Mouse (Mus musculus) myocyte (in vitro differentiated cells): ENCODE measurements at regions not wholly inside any gene's neighbourhood (a gene's known extent, or its start where the extent isn't known, plus 50 kb on each side); places are given as distances from the start of the nearest gene placed in this dataset.

ENCODE experiments used
- H3K27me3 ChIP-seq: one replicate; pipeline ENCODE4 v1.6.1; 2011; ENCODE audit not compliant: control insufficient read depth, insufficient read depth, insufficient read length
- H3K36me3 ChIP-seq: one replicate; pipeline ENCODE4 v1.6.1; 2011; ENCODE audit not compliant: control insufficient read depth, insufficient read depth
- H3K4me2 ChIP-seq: one replicate; pipeline ENCODE4 v1.6.1; 2011; ENCODE audit warnings: low read depth, control low read depth
- H3K4me3 ChIP-seq: one replicate; pipeline ENCODE4 v1.5.1; 2011; ENCODE audit warnings: mild to moderate bottlenecking, control low read depth, moderate library complexity
- H3K79me2 ChIP-seq: one replicate; pipeline ENCODE4 v1.6.1; 2011; ENCODE audit not compliant: control insufficient read depth, insufficient read depth
- H3ac ChIP-seq: one replicate; pipeline ENCODE4 v1.6.1; 2011; ENCODE audit not compliant: control insufficient read depth, insufficient read length
- CEBPB ChIP-seq: IDR thresholded peaks from 2 replicates; pipeline ENCODE4 v1.6.1; 2011; ENCODE audit warnings: mild to moderate bottlenecking, moderate library complexity; ENCODE audit not compliant: poor library complexity, insufficient read depth, severe bottlenecking
- E2F4 ChIP-seq: IDR thresholded peaks from one replicate; pipeline ENCODE4 v1.6.1; 2011; ENCODE audit warnings: mild to moderate bottlenecking, control low read depth, moderate library complexity; ENCODE audit not compliant: insufficient read depth
- MAX ChIP-seq: IDR thresholded peaks from one replicate; pipeline ENCODE4 v1.6.1; 2011; ENCODE audit warnings: low read depth, mild to moderate bottlenecking, control low read depth
- MYOD1 ChIP-seq, 3 experiments: IDR thresholded peaks; one replicate each; pipeline ENCODE4 v1.6.1; 2011; ENCODE audit warnings: control low read depth in 2 of 3, low read depth in 2 of 3, mild to moderate bottlenecking in 2 of 3, moderate library complexity in 1 of 3; ENCODE audit not compliant: insufficient read length in 2 of 3, control insufficient read depth in 1 of 3
- MYOG ChIP-seq, 3 experiments: IDR thresholded peaks; one replicate each; pipeline ENCODE4 v1.6.1; 2011; ENCODE audit warnings: control low read depth in 2 of 3, low read depth in 2 of 3, mild to moderate bottlenecking in 2 of 3; ENCODE audit not compliant: insufficient read length in 2 of 3, control insufficient read depth in 1 of 3, insufficient read depth in 1 of 3
- POLR2A ChIP-seq: IDR thresholded peaks from one replicate; pipeline ENCODE4 v1.6.1; 2011; ENCODE audit warnings: low read depth, mild to moderate bottlenecking, control low read depth, moderate library complexity; ENCODE audit not compliant: insufficient read length
- POLR2AphosphoS2 ChIP-seq: IDR thresholded peaks from one replicate; pipeline ENCODE4 v1.6.1; 2011; ENCODE audit warnings: low read depth, control low read depth; ENCODE audit not compliant: insufficient read length
- REST ChIP-seq: IDR thresholded peaks from one replicate; pipeline ENCODE4 v1.6.1; 2011; ENCODE audit warnings: mild to moderate bottlenecking, control low read depth, moderate library complexity; ENCODE audit not compliant: insufficient read depth, insufficient read length
- SRF ChIP-seq: IDR thresholded peaks from one replicate; pipeline ENCODE4 v1.6.1; 2011; ENCODE audit warnings: low read depth; ENCODE audit not compliant: control insufficient read depth, insufficient read length
- TCF12 ChIP-seq: IDR thresholded peaks from one replicate; pipeline ENCODE4 v1.6.1; 2011; ENCODE audit warnings: mild to moderate bottlenecking, control low read depth; ENCODE audit not compliant: poor library complexity, insufficient read depth, severe bottlenecking
- TCF3 ChIP-seq: IDR thresholded peaks from one replicate; pipeline ENCODE4 v1.6.1; 2011; ENCODE audit warnings: low read depth, control low read depth; ENCODE audit not compliant: insufficient read length
- USF1 ChIP-seq: IDR thresholded peaks from one replicate; pipeline ENCODE4 v1.6.1; 2011; ENCODE audit warnings: low read depth, mild to moderate bottlenecking, control low read depth, moderate library complexity

- Histone ChIP-seq H3K27me3 (no peaks in the 10 kb centered on the region), H3K79me2 (no peaks in the 10 kb centered on the region), H3K4me2 (no peak overlapping the region), H3K4me3 (no peak overlapping the region), H3ac (no peak overlapping the region), H3K36me3 (no peaks in the 10 kb centered on the region)
- TF ChIP-seq TCF12, result no peak
- no peak for TF ChIP-seq POLR2A
- TF ChIP-seq TCF3, result no peak
- TF ChIP-seq CEBPB, result no peak
- no peak for TF ChIP-seq REST
- TF ChIP-seq MAX, result no peak
- TF ChIP-seq USF1, result no peak
- no peak for TF ChIP-seq MYOG (IDR thresholded peaks at IDR 0.05; ENCODE audit: control insufficient read depth in 1 of 3, insufficient read depth in 1 of 3, insufficient read length in 2 of 3, low read depth in 2 of 3)
- no peak for TF ChIP-seq POLR2AphosphoS2
- TF ChIP-seq MYOD1 (IDR thresholded peaks at IDR 0.05; ENCODE audit: control insufficient read depth in 1 of 3, insufficient read length in 2 of 3, low read depth in 2 of 3), result no peak
- TF ChIP-seq SRF, result no peak
- TF ChIP-seq E2F4, result no peak
These were observed 210.0 kb downstream of the Cyp26b1 start for GRCm38 (mm10) chr6:84383718-84384117.

- H3K36me3 ChIP-seq, result no peaks in the 10 kb centered on the region
- no peaks in the 10 kb centered on the region for H3K27me3 ChIP-seq
- TF ChIP-seq MAX (no peak), TCF3 (no peak), USF1 (no peak), POLR2A (no peak), MYOD1 (IDR thresholded peaks at IDR 0.05; ENCODE audit: control insufficient read depth in 1 of 3, insufficient read length in 2 of 3, low read depth in 2 of 3) (no peak)
These were observed 210.6 kb downstream of the Cyp26b1 start for GRCm38 (mm10) chr6:84383141-84383540.

DNA sequence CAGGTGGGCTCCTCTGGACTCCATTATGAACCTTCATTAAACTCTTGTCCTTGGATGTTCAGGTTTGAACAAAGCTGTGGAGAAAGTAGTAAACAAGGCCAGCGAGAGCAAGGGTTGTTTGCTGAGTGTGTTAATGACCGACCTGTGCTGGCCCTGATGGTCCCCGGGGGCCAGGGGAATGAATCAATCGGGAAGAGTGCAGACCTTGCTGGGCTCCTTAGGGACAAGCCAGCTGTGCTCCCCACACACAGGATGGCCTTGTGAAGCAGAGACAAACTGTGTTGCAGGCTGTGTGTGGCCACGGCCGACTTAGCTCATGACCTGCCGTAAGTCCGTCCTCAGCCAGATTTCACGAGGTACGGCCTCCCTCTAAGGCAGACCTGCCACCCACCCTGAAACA lies 212.1 kb downstream of the Cyp26b1 start:
- TF ChIP-seq MYOG (IDR thresholded peaks at IDR 0.05; ENCODE audit: control insufficient read depth in 1 of 3, insufficient read depth in 1 of 3, insufficient read length in 2 of 3, low read depth in 2 of 3) (no peak), USF1 (no peak), POLR2AphosphoS2 (no peak), TCF12 (no peak), TCF3 (no peak), MAX (no peak), REST (no peak), CEBPB (no peak), E2F4 (no peak), MYOD1 (IDR thresholded peaks at IDR 0.05; ENCODE audit: control insufficient read depth in 1 of 3, insufficient read length in 2 of 3, low read depth in 2 of 3) (no peak), SRF (no peak), POLR2A (no peak)
- H3ac ChIP-seq, result no peak overlapping the region
- H3K36me3 ChIP-seq, result no peaks in the 10 kb centered on the region
- H3K79me2 ChIP-seq, result no peaks in the 10 kb centered on the region
- H3K4me3 ChIP-seq, result no peak overlapping the region
- H3K27me3 ChIP-seq, result no peaks in the 10 kb centered on the region
- H3K4me2 ChIP-seq, result no peak overlapping the region

More at GRCm38 (mm10) chr6:84383141-84383540, 210.6 kb downstream of the Cyp26b1 start:
- Histone ChIP-seq H3K79me2 (no peaks in the 10 kb centered on the region), H3ac (no peak overlapping the region), H3K4me3 (no peak overlapping the region), H3K4me2 (no peak overlapping the region)

- no peak overlapping the region for H3ac ChIP-seq
- H3K27me3 ChIP-seq, result no peaks in the 10 kb centered on the region
- no peak overlapping the region for H3K4me3 ChIP-seq
- H3K36me3 ChIP-seq, result no peaks in the 10 kb centered on the region
- H3K79me2 ChIP-seq, result no peaks in the 10 kb centered on the region
- H3K4me2 ChIP-seq, result no peak overlapping the region
- TF ChIP-seq MYOG (IDR thresholded peaks at IDR 0.05; ENCODE audit: control insufficient read depth in 1 of 3, insufficient read depth in 1 of 3, insufficient read length in 2 of 3, low read depth in 2 of 3) (peak in 1 of 3 experiments; percentile 12), CEBPB (no peak)
These were observed 217.0 kb downstream of the Cyp26b1 start for GRCm38 (mm10) chr6:84376666-84377065.

DNA sequence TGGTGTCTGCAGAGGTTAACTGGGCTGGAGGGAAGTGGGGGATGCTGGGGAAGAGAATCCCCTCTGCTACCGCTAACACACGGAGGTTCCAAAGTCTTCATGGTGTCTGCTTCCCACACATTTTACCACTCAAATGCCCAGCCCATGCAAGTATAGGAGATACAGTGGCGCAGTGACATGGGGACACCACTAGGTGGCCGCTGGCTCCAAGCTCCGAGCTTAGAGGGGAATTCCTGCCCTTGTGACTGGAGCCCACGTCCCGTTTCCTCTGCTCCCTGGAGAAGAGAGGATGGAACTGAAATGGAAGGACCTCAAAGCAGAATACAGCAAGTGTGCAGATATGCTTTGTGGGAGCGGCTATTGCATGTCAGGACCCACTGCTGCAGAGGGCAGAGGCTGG lies 218.2 kb downstream of the Cyp26b1 start:
- no peak for TF ChIP-seq MAX
- no peak for TF ChIP-seq POLR2AphosphoS2
- no peak for TF ChIP-seq USF1
- TF ChIP-seq POLR2A, result no peak
- no peak for TF ChIP-seq TCF3
- TF ChIP-seq REST, result no peak
- no peak for TF ChIP-seq MYOD1 (IDR thresholded peaks at IDR 0.05; ENCODE audit: control insufficient read depth in 1 of 3, insufficient read length in 2 of 3, low read depth in 2 of 3)
- no peak for TF ChIP-seq E2F4
- no peak for TF ChIP-seq TCF12
- TF ChIP-seq SRF, result no peak
- H3K36me3 ChIP-seq, result no peaks in the 10 kb centered on the region
- no peaks in the 10 kb centered on the region for H3K79me2 ChIP-seq
- no peak overlapping the region for H3K4me2 ChIP-seq
- no peak overlapping the region for H3K4me3 ChIP-seq
- no peak overlapping the region for H3ac ChIP-seq
- no peaks in the 10 kb centered on the region for H3K27me3 ChIP-seq
